Mouse (Mus musculus) intestine, embryonic 14.5 days (tissue): ENCODE data around the gene Sdf2l1. TPM values are rescaled to one million over a fixed set of nuclear protein-coding genes. Genes with fewer than 3 reads are reported as not detected.

ENCODE experiments used
- ATAC-seq: fragments of 200-750 bp; cut with Nextera tagmentation; replicated peaks from 2 replicates; pipeline ENCODE4 v1.8.0; 2017; ENCODE audit warnings: low read depth, moderate number of reproducible peaks, moderate TSS enrichment, moderate library complexity; ENCODE audit not compliant: low FRiP score, low TSS enrichment
- DNase-seq: peaks from one replicate; pipeline ENCODE4 v3.0.0-alpha.2; 2018; ENCODE audit warnings: low spot score
- H3K27ac ChIP-seq: fragments of 300-500 bp; sonication (generic); 2 replicates; pipeline ENCODE4 v1.5.1; 2014; ENCODE audit warnings: low read depth, mild to moderate bottlenecking, control low read depth
- H3K27me3 ChIP-seq: fragments of 300-500 bp; sonication (generic); replicated peaks from 2 replicates; pipeline ENCODE4 v1.6.1; 2014; ENCODE audit warnings: low read length, control low read depth; ENCODE audit not compliant: control insufficient read depth, insufficient read depth
- H3K36me3 ChIP-seq: fragments of 300-500 bp; sonication (generic); 2 replicates; pipeline ENCODE4 v1.6.1; 2014; ENCODE audit warnings: low read length, control low read depth; ENCODE audit not compliant: control insufficient read depth, insufficient read depth
- H3K4me1 ChIP-seq: fragments of 300-500 bp; sonication (generic); replicated peaks from 2 replicates; pipeline ENCODE4 v1.6.1; 2014; ENCODE audit warnings: low read length, control low read depth, mixed read lengths; ENCODE audit not compliant: control insufficient read depth, insufficient read depth
- H3K4me2 ChIP-seq: fragments of 300-500 bp; sonication (generic); 2 replicates; pipeline ENCODE4 v1.6.1; 2014; ENCODE audit warnings: low read length
- H3K4me3 ChIP-seq: fragments of 300-500 bp; sonication (generic); 2 replicates; pipeline ENCODE4 v1.5.1; 2014; ENCODE audit warnings: low read depth, low read length, control low read depth, mixed read lengths
- H3K9ac ChIP-seq: fragments of 300-500 bp; sonication (generic); 2 replicates; pipeline ENCODE4 v1.6.1; 2014; ENCODE audit warnings: mild to moderate bottlenecking, low read length
- H3K9me3 ChIP-seq: fragments of 300-500 bp; sonication (generic); 2 replicates; pipeline ENCODE4 v1.6.1; 2016; ENCODE audit warnings: low read length, control low read depth; ENCODE audit not compliant: control insufficient read depth
- WGBS: fragments of 180-500 bp; shearing (Covaris S2); extraction: QIAGEN DNeasy Blood & Tissue Kit; methylation state at CpG from one replicate; pipeline ENCODE4 v1.1.7; 2014; 5-methylcytosine and 5-hydroxymethylcytosine counted together
- polyA plus RNA-seq: library from polyadenylated mRNA; unstranded; fragments of >200 nt; fragmentation: Nextera tagmentation; extraction: Ambion mirVana; gene quantifications from 2 replicates; pipeline ENCODE4 v1.2.1, GENCODE M21; 2014

Sdf2l1 gene
- polyA plus RNA-seq, 1 experiment from 2014 or later, result 69.0 TPM

- Histone ChIP-seq H3K9me3 (no peaks in the 10 kb centered on the region), H3K27ac (peak within 1 kb of the TSS; percentile 51; the same call in 1 of the 2 replicates), H3K4me1 (peaks cover 10% of the 10 kb centered on the region; the same call in 1 of the 2 replicates), H3K27me3 (no peaks in the 10 kb centered on the region), H3K4me3 (peak within 1 kb of the TSS; percentile 98), H3K9ac (peak within 1 kb of the TSS; percentile 73), H3K36me3 (peaks cover 60% of the 10 kb centered on the region), H3K4me2 (peak within 1 kb of the TSS; percentile 73)
- 8% methylated on average over 38 of the region's 38 CpGs for WGBS
- peak; percentile 81 for DNase-seq
- peak; percentile 82 for ATAC-seq
Observed at GRCm38 (mm10) chr16:17110771-17111743, 21.1 kb downstream of the Sdf2l1 start, which contains the start of gene Ppil2. Ppil2 (minus strand) TSS chr16:17111257.

GRCm38 (mm10) chr16:17104600-17104999 lies 27.6 kb downstream of the Sdf2l1 start:
- Histone ChIP-seq H3K4me3 (no peak overlapping the region), H3K9ac (no peak overlapping the region), H3K9me3 (no peaks in the 10 kb centered on the region), H3K4me1 (0 out of 2 replicates have a peak, but pooled peaks cover 1% of the 10 kb centered on the region), H3K27me3 (no peaks in the 10 kb centered on the region), H3K4me2 (no peak overlapping the region), H3K36me3 (peaks cover 74% of the 10 kb centered on the region), H3K27ac (no peak overlapping the region)
- WGBS, result 75% methylated on average over 4 of the region's 4 CpGs
- DNase-seq, result no peak
- ATAC-seq, result no peak

GRCm38 (mm10) chr16:17102630-17103220 lies 29.5 kb downstream of the Sdf2l1 start:
- Histone ChIP-seq H3K36me3 (peaks cover 81% of the 10 kb centered on the region), H3K27ac (no peak overlapping the region), H3K27me3 (no peaks in the 10 kb centered on the region), H3K9ac (no peak overlapping the region), H3K4me3 (no peak overlapping the region), H3K4me1 (no peaks in the 10 kb centered on the region), H3K4me2 (no peak overlapping the region), H3K9me3 (no peaks in the 10 kb centered on the region)
- WGBS, result 72% methylated on average over 7 of the region's 7 CpGs
- ATAC-seq, result no peak
- DNase-seq, result no peak

- H3K27ac ChIP-seq, result no peak overlapping the region
- H3K4me2 ChIP-seq, result no peak overlapping the region
- no peaks in the 10 kb centered on the region for H3K27me3 ChIP-seq
- 86% methylated on average over 3 of the region's 3 CpGs for WGBS
- no peaks in the 10 kb centered on the region for H3K9me3 ChIP-seq
- H3K9ac ChIP-seq, result no peak overlapping the region
- DNase-seq (no peak), ATAC-seq (no peak)
- H3K36me3 ChIP-seq, result peaks cover 88% of the 10 kb centered on the region
- no peak overlapping the region for H3K4me3 ChIP-seq
- no peaks in the 10 kb centered on the region for H3K4me1 ChIP-seq
Observed at GRCm38 (mm10) chr16:17096938-17097337, 35.2 kb downstream of the Sdf2l1 start.

- peaks cover 100% of the 10 kb centered on the region for H3K36me3 ChIP-seq
- H3K9me3 ChIP-seq, result no peaks in the 10 kb centered on the region
- no peaks in the 10 kb centered on the region for H3K4me1 ChIP-seq
- H3K4me3 ChIP-seq, result no peak overlapping the region
- H3K27me3 ChIP-seq, result no peaks in the 10 kb centered on the region
- H3K9ac ChIP-seq, result no peak overlapping the region
- no peak overlapping the region for H3K4me2 ChIP-seq
- ATAC-seq (no peak), DNase-seq (no peak)
- H3K27ac ChIP-seq, result no peak overlapping the region
- WGBS, result 75% methylated on average over 3 of the region's 3 CpGs
Observed at GRCm38 (mm10) chr16:17088346-17088745, 43.8 kb downstream of the Sdf2l1 start.

GRCm38 (mm10) chr16:17086669-17087193 lies 45.5 kb downstream of the Sdf2l1 start:
- no peak for DNase-seq
- ATAC-seq, result no peak
- Histone ChIP-seq H3K9ac (no peak overlapping the region), H3K9me3 (no peaks in the 10 kb centered on the region), H3K4me3 (no peak overlapping the region), H3K4me2 (no peak overlapping the region), H3K27me3 (no peaks in the 10 kb centered on the region), H3K4me1 (no peaks in the 10 kb centered on the region), H3K36me3 (peaks cover 96% of the 10 kb centered on the region), H3K27ac (no peak overlapping the region)
- WGBS, result 77% methylated on average over 13 of the region's 13 CpGs

- Histone ChIP-seq H3K27ac (no peak overlapping the region), H3K9ac (no peak overlapping the region), H3K27me3 (no peaks in the 10 kb centered on the region), H3K9me3 (no peaks in the 10 kb centered on the region), H3K4me3 (no peak overlapping the region), H3K4me2 (no peak overlapping the region), H3K4me1 (no peaks in the 10 kb centered on the region), H3K36me3 (peaks cover 91% of the 10 kb centered on the region)
- DNase-seq (no peak), ATAC-seq (no peak)
- WGBS, result 53% methylated on average over 3 of the region's 3 CpGs
Observed at GRCm38 (mm10) chr16:17086241-17086640, 45.9 kb downstream of the Sdf2l1 start.

- 84% methylated on average over 4 of the region's 4 CpGs for WGBS
- no peak overlapping the region for H3K4me3 ChIP-seq
- H3K9me3 ChIP-seq, result no peaks in the 10 kb centered on the region
- no peak overlapping the region for H3K9ac ChIP-seq
- H3K36me3 ChIP-seq, result peaks cover 88% of the 10 kb centered on the region
- no peak for DNase-seq
- no peaks in the 10 kb centered on the region for H3K27me3 ChIP-seq
- H3K27ac ChIP-seq, result no peak overlapping the region
- no peak for ATAC-seq
- H3K4me2 ChIP-seq, result no peak overlapping the region
- no peaks in the 10 kb centered on the region for H3K4me1 ChIP-seq
Observed at GRCm38 (mm10) chr16:17085636-17086035, 46.5 kb downstream of the Sdf2l1 start.
